Mouse (Mus musculus) C2C12 (cell line): ENCODE data around the gene Rasgrp3. TPM values are rescaled to one million over a fixed set of nuclear protein-coding genes. Genes with fewer than 3 reads are reported as not detected.

Experiments
- H3K27me3 ChIP-seq: one replicate; pipeline ENCODE4 v1.6.1; 2011; ENCODE audit not compliant: control insufficient read depth, insufficient read depth, insufficient read length
- H3K36me3 ChIP-seq: one replicate; pipeline ENCODE4 v1.6.1; 2011; ENCODE audit not compliant: control insufficient read depth, insufficient read depth
- H3K4me3 ChIP-seq: one replicate; pipeline ENCODE4 v1.5.1; 2011; ENCODE audit warnings: mild to moderate bottlenecking, control low read depth; ENCODE audit not compliant: poor library complexity, insufficient read depth, severe bottlenecking
- H3K79me2 ChIP-seq: one replicate; pipeline ENCODE4 v1.6.1; 2011; ENCODE audit not compliant: control insufficient read depth, insufficient read depth
- H3K79me3 ChIP-seq: one replicate; pipeline ENCODE4 v1.6.1; 2011; ENCODE audit warnings: low read depth, control low read depth
- H3ac ChIP-seq: one replicate; pipeline ENCODE3; 2011; ENCODE audit warnings: low read depth; ENCODE audit not compliant: control insufficient read depth, insufficient read length
- CEBPB ChIP-seq: IDR thresholded peaks from one replicate; pipeline ENCODE4 v1.6.1; 2011; ENCODE audit warnings: low read depth, mild to moderate bottlenecking, control low read depth, moderate library complexity
- CTCF ChIP-seq: IDR thresholded peaks from one replicate; pipeline ENCODE4 v1.5.1; 2011; ENCODE audit not compliant: control insufficient read depth, insufficient read depth, insufficient read length
- FOSL1 ChIP-seq: IDR thresholded peaks from one replicate; pipeline ENCODE4 v1.8.0; 2011; ENCODE audit warnings: mild to moderate bottlenecking, low read length; ENCODE audit not compliant: poor library complexity, insufficient read depth, severe bottlenecking
- MAX ChIP-seq: IDR thresholded peaks from one replicate; pipeline ENCODE4 v1.6.1; 2011; ENCODE audit warnings: mild to moderate bottlenecking, control low read depth
- MYOD1 ChIP-seq: IDR thresholded peaks from one replicate; pipeline ENCODE4 v1.6.1; 2011; ENCODE audit warnings: low read depth; ENCODE audit not compliant: control insufficient read depth, insufficient read length
- MYOG ChIP-seq: IDR thresholded peaks from one replicate; pipeline ENCODE4 v1.6.1; 2011; ENCODE audit not compliant: control insufficient read depth, insufficient read length; ENCODE audit errors: extremely low read depth
- USF1 ChIP-seq: IDR thresholded peaks from one replicate; pipeline ENCODE4 v1.6.1; 2011; ENCODE audit warnings: low read depth, mild to moderate bottlenecking, control low read depth, moderate library complexity
- polyA plus RNA-seq: library from polyadenylated mRNA; unstranded; fragments of >200 nt; fragmentation: generic; extraction: Trizol; gene quantifications from one replicate; pipeline ENCODE4 v1.2.1, GENCODE M21; 2012; ENCODE audit warnings: missing spikeins

Gene Rasgrp3
- polyA plus RNA-seq, 1 experiment, result 0.05 TPM

GRCm38 (mm10) chr17:75468479-75469114 lies 32.9 kb downstream of the Rasgrp3 start:
- Histone ChIP-seq H3K79me2 (no peaks in the 10 kb centered on the region), H3K36me3 (no peaks in the 10 kb centered on the region), H3K79me3 (no peaks in the 10 kb centered on the region), H3ac (no peak overlapping the region), H3K27me3 (no peaks in the 10 kb centered on the region), H3K4me3 (no peak overlapping the region)
- TF ChIP-seq FOSL1 (no peak), MYOD1 (no peak), MAX (no peak), CTCF (no peak), USF1 (no peak), CEBPB (no peak), MYOG (no peak)

GRCm38 (mm10) chr17:75470325-75470724 lies 34.6 kb downstream of the Rasgrp3 start:
- Histone ChIP-seq H3K36me3 (no peaks in the 10 kb centered on the region), H3K4me3 (no peak overlapping the region), H3K79me2 (no peaks in the 10 kb centered on the region), H3ac (no peak overlapping the region), H3K79me3 (no peaks in the 10 kb centered on the region), H3K27me3 (no peaks in the 10 kb centered on the region)
- no peak for TF ChIP-seq MAX
- TF ChIP-seq USF1, result no peak
- no peak for TF ChIP-seq CEBPB
- no peak for TF ChIP-seq MYOD1
- no peak for TF ChIP-seq MYOG
- TF ChIP-seq CTCF, result no peak
- TF ChIP-seq FOSL1, result no peak

- Histone ChIP-seq H3ac (no peak overlapping the region), H3K4me3 (no peak overlapping the region), H3K79me3 (no peaks in the 10 kb centered on the region), H3K79me2 (no peaks in the 10 kb centered on the region), H3K36me3 (no peaks in the 10 kb centered on the region), H3K27me3 (no peaks in the 10 kb centered on the region)
- TF ChIP-seq CEBPB (no peak), MYOD1 (peak; percentile 33)
These were observed 35.4 kb downstream of the Rasgrp3 start for GRCm38 (mm10) chr17:75470885-75471610.

GRCm38 (mm10) chr17:75471644-75472253 lies 36.1 kb downstream of the Rasgrp3 start:
- H3K79me2 ChIP-seq, result no peaks in the 10 kb centered on the region
- no peaks in the 10 kb centered on the region for H3K36me3 ChIP-seq
- no peaks in the 10 kb centered on the region for H3K27me3 ChIP-seq
- H3K4me3 ChIP-seq, result no peak overlapping the region
- no peak for TF ChIP-seq USF1
- no peak for TF ChIP-seq CTCF
- no peak for TF ChIP-seq CEBPB
- TF ChIP-seq MYOG, result no peak
- no peak for TF ChIP-seq MYOD1
- TF ChIP-seq MAX, result no peak
- no peak for TF ChIP-seq FOSL1
- H3K79me3 ChIP-seq, result no peaks in the 10 kb centered on the region
- H3ac ChIP-seq, result no peak overlapping the region

- TF ChIP-seq CTCF (no peak), FOSL1 (no peak), CEBPB (no peak), MYOD1 (no peak), USF1 (no peak), MYOG (no peak), MAX (no peak)
- H3K79me3 ChIP-seq, result no peaks in the 10 kb centered on the region
- H3K36me3 ChIP-seq, result no peaks in the 10 kb centered on the region
- no peak overlapping the region for H3K4me3 ChIP-seq
- H3K79me2 ChIP-seq, result no peaks in the 10 kb centered on the region
- H3ac ChIP-seq, result no peak overlapping the region
- H3K27me3 ChIP-seq, result no peaks in the 10 kb centered on the region
These were observed 36.7 kb downstream of the Rasgrp3 start for GRCm38 (mm10) chr17:75472379-75472778.
